ENCODE assay signal across 9 mouse cellular contexts in genomic region chr13:63568741-63569395, GRCm38 (mm10). TPM values are rescaled to one million over a fixed set of nuclear protein-coding genes. Genes with fewer than 3 reads are reported as not detected.
DNase-seq lines count a peak whose midpoint lies in the region; ATAC-seq and TF ChIP-seq lines count a peak whose summit lies in the region.
"Had no signal": no experiment of that assay in that cellular context is flagged by ENCODE, and none has a peak within 500 bp of the region (broad histone marks: within the 10 kb centered on the region; RNA-seq: fewer than 3 reads in every experiment).

No protein-coding gene starts in this region.

- no peaks in the 10 kb centered on the region for H3K36me3 ChIP-seq in lung, embryonic 16.5 days (ENCODE audit: control insufficient read depth, insufficient read depth, low read length)
- H3K36me3 ChIP-seq in forebrain, embryonic 10.5 days (replicated peaks), result 0 out of 2 replicates have a peak, but pooled peaks cover 4% of the 10 kb centered on the region
- peaks cover under 1% of the 10 kb centered on the region; the same call in 1 of the 2 replicates for H3K36me3 ChIP-seq in limb, embryonic 14.5 days (ENCODE audit: control insufficient read depth, insufficient read depth, low read length)
- H3K36me3 ChIP-seq in small intestine, adult 2 months (ENCODE audit: control insufficient read depth, insufficient read depth, low read length), result no peaks in the 10 kb centered on the region

- DNase-seq in lung, postnatal 36 days, result no peak
- peak; percentile 56 for DNase-seq in forebrain, embryonic 10.5 days (ENCODE audit: extremely low spot score, low spot score)
- DNase-seq in limb, embryonic 14.5 days (ENCODE audit: low spot score), result no peak
- no peak for DNase-seq in layer of hippocampus, postnatal 10 days (ENCODE audit: low spot score in 2 of 2)
- DNase-seq in urinary bladder, adult 18-20 months (ENCODE audit: low spot score in 2 of 2), result no peak
- no peak for DNase-seq in yolk sac, embryonic 10.5 days (ENCODE audit: low spot score)
- DNase-seq: adrenal gland, postnatal 36 days had no signal

- H3K27me3 ChIP-seq in lung, embryonic 16.5 days (ENCODE audit: control insufficient read depth, insufficient read depth, low read depth, low read length), result no peaks in the 10 kb centered on the region; the same call in 1 of the 2 replicates
- peaks cover 58% of the 10 kb centered on the region for H3K27me3 ChIP-seq in forebrain, embryonic 10.5 days (ENCODE audit: poor library complexity, severe bottlenecking)
- no peaks in the 10 kb centered on the region for H3K27me3 ChIP-seq in limb, embryonic 14.5 days (ENCODE audit: control insufficient read depth, insufficient read depth, low read length)
- H3K27me3 ChIP-seq in small intestine, adult 2 months (ENCODE audit: control insufficient read depth, insufficient read depth, low read length), result peaks cover 24% of the 10 kb centered on the region

- no peak for TF ChIP-seq POLR2A in limb, embryonic 14.5 days (IDR thresholded peaks at IDR 0.05; ENCODE audit: borderline replicate concordance, extremely low read depth, insufficient read depth, insufficient read length)
- no peak for TF ChIP-seq POLR2A in small intestine, adult 2 months (IDR thresholded peaks at IDR 0.05; ENCODE audit: low read depth, low read length)

- H3K27ac ChIP-seq in lung, embryonic 16.5 days (ENCODE audit: low read length), result peak overlapping the region; percentile 86
- peak overlapping the region; percentile 99 for H3K27ac ChIP-seq in forebrain, embryonic 10.5 days
- peak overlapping the region; percentile 99 for H3K27ac ChIP-seq in limb, embryonic 14.5 days (replicated peaks; ENCODE audit: low read depth, low read length)
- 0 out of 2 replicates have a peak overlapping the region, but pooled peaks have one; percentile 19 for H3K27ac ChIP-seq in small intestine, adult 2 months (ENCODE audit: insufficient read depth, low read depth, low read length)

- peak overlapping the region; percentile 81 for H3K9ac ChIP-seq in lung, embryonic 16.5 days (ENCODE audit: low read length)
- H3K9ac ChIP-seq in limb, embryonic 14.5 days (ENCODE audit: low read depth, low read length, severe bottlenecking), result peak overlapping the region; percentile 55

- peaks cover 24% of the 10 kb centered on the region for H3K4me1 ChIP-seq in lung, embryonic 16.5 days (replicated peaks; ENCODE audit: control insufficient read depth, insufficient read depth, low read length)
- H3K4me1 ChIP-seq in forebrain, embryonic 10.5 days, result peaks cover 86% of the 10 kb centered on the region
- H3K4me1 ChIP-seq in limb, embryonic 14.5 days (ENCODE audit: control insufficient read depth, insufficient read depth, low read length), result peaks cover 11% of the 10 kb centered on the region
- peaks cover 6% of the 10 kb centered on the region; the same call in 1 of the 2 replicates for H3K4me1 ChIP-seq in small intestine, adult 2 months (ENCODE audit: control insufficient read depth, insufficient read depth, insufficient read length, low read length)

- ATAC-seq in lung, embryonic 16.5 days (ENCODE audit: low read depth), result no peak
- no peak for ATAC-seq in limb, embryonic 14.5 days (ENCODE audit: low FRiP score, low read depth)

- peak overlapping the region; percentile 66 for H3K4me3 ChIP-seq in lung, embryonic 16.5 days (ENCODE audit: low read length)
- peak overlapping the region; percentile 98 for H3K4me3 ChIP-seq in forebrain, embryonic 10.5 days
- H3K4me3 ChIP-seq in limb, embryonic 14.5 days (replicated peaks; ENCODE audit: low read length), result peak overlapping the region; percentile 90
- H3K4me3 ChIP-seq in small intestine, adult 2 months (ENCODE audit: low read depth, low read length), result no peak overlapping the region

- WGBS in lung, embryonic 16.5 days, result 14% methylated on average over 19 of the region's 19 CpGs
- under 1% methylated on average over 19 of the region's 19 CpGs for WGBS in forebrain, embryonic 10.5 days
- WGBS in limb, embryonic 14.5 days, result 6% methylated on average over 19 of the region's 19 CpGs
- 32% methylated on average over 19 of the region's 19 CpGs for WGBS in small intestine, adult 2 months

- H3K4me2 ChIP-seq in lung, embryonic 16.5 days (ENCODE audit: low read depth, low read length), result peak overlapping the region; percentile 85
- peak overlapping the region; percentile 95 for H3K4me2 ChIP-seq in limb, embryonic 14.5 days (replicated peaks; ENCODE audit: low read depth, low read length, severe bottlenecking)

- H3K9me3 ChIP-seq in lung, embryonic 16.5 days (ENCODE audit: control insufficient read depth, low read length), result no peaks in the 10 kb centered on the region
- H3K9me3 ChIP-seq in forebrain, embryonic 10.5 days, result no peaks in the 10 kb centered on the region
- no peaks in the 10 kb centered on the region for H3K9me3 ChIP-seq in limb, embryonic 14.5 days (ENCODE audit: control insufficient read depth, low read length)

- TF ChIP-seq CTCF in small intestine, adult 2 months (IDR thresholded peaks at IDR 0.05; ENCODE audit: extremely low read depth, insufficient read length, insufficient replicate concordance, low read depth, low read length), result no peak

RNA-seq across cellular contexts. Expression of gene Ptch1, which starts 4.5 kb away (rescaled TPM):
- 33.4 and 34.2 TPM in 2 replicates for polyA plus RNA-seq in lung, embryonic 16.5 days (2015; fragmentation: Nextera tagmentation; extraction: Ambion mirVana)
- 21.0 and 23.6 TPM in 2 replicates for polyA plus RNA-seq in forebrain, embryonic 10.5 days (2016; fragmentation: Nextera tagmentation; extraction: Ambion mirVana)
- polyA plus RNA-seq in limb, embryonic 14.5 days (2012; rRNA removed), result 45.9 and 67.7 TPM in 2 replicates
- polyA plus RNA-seq in limb, embryonic 14.5 days (2014; fragmentation: Nextera tagmentation; extraction: Ambion mirVana), result 31.0 and 36.6 TPM in 2 replicates
- 9.1 and 20.5 TPM in 2 replicates for polyA plus RNA-seq in small intestine, adult 2 months (2012; rRNA removed)
- total RNA-seq in layer of hippocampus, postnatal 10 days (2021), result 10 to 100 TPM; 31.3 to 39.1 TPM

Comparison
In these comparisons a context has a peak if more than half of its experiments do, and no peak if none do; other contexts are left out.
1. H3K27ac ChIP-seq: peak in every context shown above with its lines; median percentile 99 in forebrain, embryonic 10.5 days; 99 in limb, embryonic 14.5 days; 86 in lung, embryonic 16.5 days; 19 in small intestine, adult 2 months.